Mouse (Mus musculus) right cerebral cortex, adult 2 months (tissue): ENCODE results near the gene Mark4.

Experiments
- DNase-seq, 2 experiments: peaks; one replicate each; pipeline ENCODE4 v3.0.0; 2021 to 2022; ENCODE audit warnings: low spot score in 2 of 2

The Mark4 gene

DNA sequence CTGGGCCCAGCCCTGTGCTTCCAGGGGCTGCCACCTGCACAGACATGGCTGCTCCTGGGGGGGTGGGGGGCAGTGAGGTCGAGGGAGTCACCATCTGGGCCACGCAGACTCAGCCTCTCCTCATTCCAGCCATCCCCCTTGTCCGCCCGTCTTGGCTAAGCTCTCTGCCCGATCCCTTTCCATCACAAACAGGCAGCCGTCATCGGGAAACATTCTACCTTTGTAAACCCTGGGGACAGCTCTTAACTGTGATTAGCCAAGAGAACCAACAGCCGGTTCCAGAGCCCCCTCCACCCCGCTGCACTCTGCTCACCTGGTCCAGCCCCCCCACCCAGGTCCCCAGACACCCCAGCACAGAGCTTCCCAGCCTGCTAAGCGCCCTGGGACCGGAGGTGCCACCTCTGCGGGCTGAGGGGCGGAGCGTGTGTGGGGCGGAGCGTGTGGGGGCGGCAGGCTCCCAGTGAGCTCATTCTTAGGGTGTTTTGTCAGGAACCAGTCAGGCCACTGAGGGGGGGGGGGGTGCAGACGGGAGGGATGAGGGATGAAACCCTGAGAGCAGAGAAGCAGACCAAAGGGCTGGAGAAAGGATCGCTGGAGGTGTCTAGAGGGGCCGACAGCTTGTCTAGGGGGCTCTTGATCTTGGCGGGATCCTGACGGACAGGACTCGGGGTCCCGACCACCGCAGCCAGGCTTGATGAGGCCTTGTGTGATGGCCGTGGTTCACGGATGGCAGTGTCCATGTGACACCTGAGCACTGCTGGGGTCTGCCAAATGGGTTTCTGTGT lies 58.9 kb downstream of the Mark4 start:
- DNase-seq = no peak

DNA sequence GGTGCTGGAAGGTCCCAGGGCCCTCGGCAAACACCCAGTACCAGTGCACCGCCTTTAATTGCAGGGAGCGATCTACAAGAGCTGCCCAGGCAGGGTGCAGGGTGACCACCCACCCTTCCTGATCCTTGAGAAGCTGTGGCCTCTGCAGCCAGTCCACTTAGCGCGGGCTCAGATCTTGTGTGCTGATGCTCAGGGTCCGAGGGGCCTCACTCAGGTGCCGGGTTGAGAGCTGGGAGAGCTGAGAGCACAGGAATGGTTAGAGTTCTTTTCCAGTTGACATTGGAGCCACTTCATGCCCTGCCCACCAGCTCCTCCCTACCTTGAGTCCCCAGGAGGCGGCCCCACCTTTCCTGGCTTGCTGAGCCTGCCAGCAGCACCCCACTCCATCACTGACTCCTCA lies 64.1 kb downstream of the Mark4 start:
- DNase-seq = no peak

DNA sequence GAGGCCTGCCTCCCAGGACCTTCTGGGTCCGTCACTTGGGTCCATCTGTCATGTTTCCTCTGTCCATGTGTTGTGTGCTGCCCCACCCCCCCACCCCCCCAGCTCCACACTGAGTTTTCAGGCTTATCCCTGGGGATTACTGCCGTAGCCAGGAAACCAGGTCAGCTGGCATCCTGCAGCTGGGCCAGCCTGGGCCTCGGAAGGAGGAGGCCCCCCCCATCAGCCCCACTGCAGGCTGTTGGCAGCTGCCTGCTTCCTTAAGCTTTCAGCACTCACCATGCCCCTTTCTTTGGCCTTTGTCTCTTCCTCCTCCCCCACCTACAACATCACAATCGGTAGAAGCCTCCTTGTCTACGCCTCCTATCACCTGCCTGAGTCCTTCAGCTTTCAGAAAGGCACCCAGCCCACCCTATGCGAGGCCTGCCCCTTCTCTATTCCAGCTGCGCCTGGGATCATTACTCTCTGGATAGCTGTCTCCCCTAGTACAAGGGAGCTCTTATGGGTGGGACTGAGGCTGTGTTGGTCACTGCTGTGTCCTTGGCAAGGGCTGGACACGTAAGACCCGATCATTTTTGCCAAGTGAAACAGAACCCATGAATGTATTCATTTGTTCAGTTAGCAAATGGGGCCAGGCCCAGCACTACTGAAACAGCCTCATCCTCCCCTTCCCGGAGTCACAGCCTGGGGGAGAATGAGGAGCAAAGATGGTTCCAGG lies 69.8 kb downstream of the Mark4 start:
- peak in 1 of 2 experiments; percentile 37 for DNase-seq

DNA sequence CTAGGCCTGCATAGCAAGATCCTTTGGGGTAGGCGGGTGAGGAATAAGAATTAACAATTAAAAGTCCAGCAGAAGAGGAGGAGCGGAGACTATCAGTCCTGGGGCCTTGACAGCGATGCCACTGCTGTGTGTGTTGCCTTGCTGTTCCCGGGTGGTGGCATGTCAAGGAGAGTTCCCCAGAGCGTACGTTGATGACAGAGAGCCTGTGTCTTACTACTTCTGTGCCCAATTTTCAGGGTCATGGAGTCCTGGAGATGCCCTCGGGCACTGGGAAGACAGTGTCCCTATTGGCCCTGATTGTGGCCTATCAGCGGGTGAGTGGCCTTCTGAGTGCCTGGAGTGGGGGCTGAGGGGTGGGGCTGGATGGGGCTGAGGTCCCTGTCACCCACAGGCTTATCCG lies 74.9 kb downstream of the Mark4 start:
- DNase-seq = no peak

DNA sequence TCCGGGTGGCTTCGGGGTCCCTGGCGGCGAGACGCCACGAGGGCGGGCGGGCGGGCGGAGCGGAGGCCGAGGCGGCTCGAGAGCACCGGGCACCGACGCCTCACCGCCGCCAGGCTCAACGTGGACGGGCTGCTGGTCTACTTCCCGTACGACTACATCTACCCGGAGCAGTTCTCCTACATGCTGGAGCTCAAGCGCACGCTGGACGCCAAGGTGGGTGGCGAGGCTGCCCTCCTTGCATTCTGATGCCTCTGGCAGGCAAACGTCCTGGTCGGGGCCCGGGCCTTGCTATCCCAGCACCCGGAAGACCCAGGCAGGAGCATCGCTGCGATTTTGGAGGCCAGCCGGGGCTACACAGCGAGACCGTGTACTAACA lies 76.5 kb downstream of the Mark4 start:
- DNase-seq = no peak

DNA sequence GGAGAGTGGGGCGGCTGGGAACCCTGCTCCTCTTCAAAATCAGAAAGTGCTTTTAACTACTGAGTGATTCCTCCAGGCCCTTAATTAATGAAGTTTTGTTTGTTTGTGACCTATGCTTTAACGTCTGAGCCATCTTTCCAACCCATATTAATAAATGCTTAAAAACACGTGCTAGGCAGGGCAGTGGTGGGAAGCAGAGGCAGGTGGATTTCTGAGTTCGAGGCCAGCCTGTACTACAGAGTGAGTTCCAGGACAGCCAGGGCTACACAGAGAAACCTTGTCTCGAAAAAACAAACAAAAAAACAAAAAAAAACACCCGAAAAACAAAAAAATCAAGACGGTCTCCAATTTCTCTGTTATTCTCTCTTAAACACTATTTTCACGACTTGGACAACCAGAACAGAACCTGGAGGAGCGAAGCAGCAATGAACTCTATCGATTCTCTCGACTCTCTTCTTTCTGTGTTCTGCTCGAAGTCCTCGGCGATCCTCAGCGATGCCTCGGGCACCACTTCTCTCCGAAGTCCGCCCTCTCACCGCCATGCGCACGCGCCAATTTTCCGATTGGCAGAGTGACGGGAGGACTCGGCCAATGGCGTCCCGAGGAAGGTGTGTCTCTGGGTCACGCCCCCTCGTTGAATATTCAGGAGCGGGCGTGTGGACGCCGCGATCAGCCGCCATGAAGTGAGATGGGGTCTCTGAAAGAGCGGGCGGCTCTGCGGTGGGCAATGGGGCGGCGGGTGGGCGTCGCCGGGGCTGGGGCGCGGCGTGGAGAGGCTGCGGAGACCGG lies 77.0 kb downstream of the Mark4 start, which contains the start of gene Ercc2:
Gene Ercc2, plus strand, starts transcription at position 634 of the 789 bp plus-strand sequence.
- DNase-seq = peak; percentile 98 to 100

DNA sequence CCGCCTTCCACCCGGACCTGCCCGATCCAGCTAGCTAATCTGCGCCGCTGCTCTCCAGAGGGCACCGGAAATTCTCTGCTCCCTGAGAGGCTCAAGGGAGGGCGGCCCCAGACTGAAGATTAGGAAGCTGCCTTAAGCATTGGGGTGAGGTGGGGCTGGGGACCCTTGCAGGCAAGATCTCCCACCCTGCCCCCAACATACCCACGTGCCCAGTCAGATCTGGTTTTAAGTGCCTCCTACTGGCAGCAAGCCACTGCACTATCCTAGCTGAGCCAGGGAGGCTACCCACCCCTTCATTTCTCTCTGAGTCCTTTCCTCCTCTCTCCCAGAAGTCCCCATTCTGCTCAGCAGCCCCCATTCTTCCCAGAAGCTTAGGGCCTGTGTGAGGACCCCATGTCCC lies 80.6 kb downstream of the Mark4 start:
- no peak for DNase-seq

DNA sequence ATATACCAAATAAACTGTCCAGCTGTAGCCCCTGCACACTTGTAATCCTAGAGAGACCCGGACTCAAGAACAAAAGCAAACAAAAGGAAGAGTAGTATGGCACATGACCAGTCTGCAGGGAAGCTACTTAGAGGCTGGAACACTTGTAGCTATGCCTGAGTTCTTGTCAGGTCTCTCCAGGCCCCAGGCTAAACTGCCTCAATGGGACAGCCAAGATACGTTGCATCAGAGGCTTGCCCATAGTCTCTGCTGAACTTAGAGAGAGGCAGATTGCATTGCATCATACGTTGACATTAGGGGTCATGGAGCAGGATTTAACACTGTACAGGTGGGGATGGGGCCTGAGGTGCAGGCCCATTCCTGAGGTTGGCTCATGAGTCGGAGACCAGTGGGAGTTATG lies 82.6 kb downstream of the Mark4 start:
- no peak for DNase-seq

DNA sequence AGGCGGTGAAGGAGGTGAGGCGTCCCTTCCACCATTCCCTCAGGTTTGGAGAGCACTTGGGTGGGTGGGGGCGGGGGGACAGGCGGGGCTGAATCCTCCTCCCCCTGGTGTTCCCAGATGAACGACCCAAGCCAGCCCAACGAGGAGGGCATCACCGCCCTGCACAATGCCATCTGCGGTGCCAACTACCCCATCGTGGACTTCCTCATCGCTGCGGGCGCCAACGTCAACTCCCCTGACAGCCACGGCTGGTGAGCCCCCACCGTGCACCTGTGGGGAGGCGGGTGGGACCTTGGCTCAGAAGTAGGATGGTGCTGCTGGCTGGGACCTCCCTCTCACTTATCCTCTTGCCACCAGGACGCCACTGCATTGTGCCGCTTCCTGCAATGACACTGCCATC lies 83.3 kb downstream of the Mark4 start:
- DNase-seq = no peak
